Mouse (Mus musculus) large intestine, adult 2 months (tissue): ENCODE results near the gene Afmid. TPM values are rescaled to one million over a fixed set of nuclear protein-coding genes. Genes with fewer than 3 reads are reported as not detected.
"Not testable (repeated sequence)": the region's sequence is repeated elsewhere in the genome, so short reads cannot be mapped to it uniquely, and the experiment has no call there.

Experiments used
- DNase-seq: peaks from one replicate; pipeline ENCODE4 v3.0.0-alpha.2; 2012; ENCODE audit warnings: low read depth, low spot score
- WGBS: fragments of 180-500 bp; shearing (Covaris S2); methylation state at CpG from one replicate; pipeline ENCODE4 v1.1.7; 2018; 5-methylcytosine and 5-hydroxymethylcytosine counted together
- polyA plus RNA-seq: library from polyadenylated mRNA; depleted of rRNA; stranded (reverse); fragments of >200 nt; gene quantifications from 2 replicates; pipeline ENCODE4 v1.2.3, GENCODE M21; 2012

Gene Afmid
- polyA plus RNA-seq, 1 experiment, result 9.3 TPM

GRCm38 (mm10) chr11:117821868-117822267 is 3.9 kb upstream of the Afmid start:
- WGBS, result 72% methylated on average over 9 of the region's 9 CpGs
- no peak for DNase-seq

- WGBS, result 21% methylated on average over 7 of the region's 7 CpGs
- no peak for DNase-seq
Observed at GRCm38 (mm10) chr11:117822728-117823241, 2.9 kb upstream of the Afmid start.

DNA sequence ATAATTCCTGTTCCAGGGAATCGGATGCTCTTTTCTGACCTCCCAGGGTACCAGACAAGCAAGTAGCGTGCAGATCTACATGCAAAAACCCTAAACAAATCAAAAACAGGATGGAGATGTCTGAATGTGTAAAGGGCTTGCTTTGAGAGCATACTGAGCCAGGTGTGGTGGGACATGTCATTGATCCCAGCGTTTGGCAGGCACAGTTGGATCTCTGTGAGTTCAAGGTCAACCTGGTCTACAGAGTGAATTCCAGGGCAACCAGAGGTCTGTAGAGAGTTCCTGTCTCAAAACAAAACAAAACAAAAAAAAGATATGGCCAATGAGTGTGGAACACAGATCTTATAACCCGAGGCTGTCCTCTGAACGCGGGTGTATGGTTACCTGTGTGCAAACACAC is 2.3 kb upstream of the Afmid start:
- no peak for DNase-seq
- 43% methylated on average over 6 of the region's 6 CpGs for WGBS

GRCm38 (mm10) chr11:117824060-117824969 is 1.4 kb upstream of the Afmid start:
- DNase-seq, result no peak
- WGBS, result 1% methylated on average over 23 of the region's 23 CpGs

DNA sequence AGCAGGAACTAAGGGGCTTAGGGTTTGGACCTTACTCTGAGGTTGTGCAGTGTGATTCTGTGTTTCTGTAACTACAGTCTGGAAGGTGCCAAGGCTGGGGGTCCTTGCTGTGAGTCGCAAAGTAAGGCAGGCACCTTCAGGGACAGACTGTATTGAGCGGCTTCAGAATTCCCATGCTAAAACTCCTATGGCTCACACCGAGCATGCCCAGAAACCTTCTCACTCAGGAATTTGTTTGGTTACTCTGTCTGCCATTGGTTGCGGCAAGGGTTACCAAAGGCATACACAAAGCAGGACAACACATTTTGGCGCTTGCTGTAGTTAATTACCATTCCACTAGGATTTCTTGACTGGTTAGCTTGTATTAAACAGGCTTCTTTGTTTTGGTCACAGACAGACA is 440 bp downstream of the Afmid start:
- 16% methylated on average over 5 of the region's 5 CpGs for WGBS
- DNase-seq, result no peak

- 35% methylated on average over 8 of the region's 8 CpGs for WGBS
- DNase-seq, result no peak
Observed at GRCm38 (mm10) chr11:117826916-117827315, 1.2 kb downstream of the Afmid start.

- WGBS, result 18% methylated on average over 3 of the region's 3 CpGs
- no peak for DNase-seq
Observed at GRCm38 (mm10) chr11:117827386-117827785, 1.7 kb downstream of the Afmid start.

- DNase-seq, result no peak
- WGBS, result 10% methylated on average over 18 of the region's 18 CpGs
Observed at GRCm38 (mm10) chr11:117828149-117828887, 2.6 kb downstream of the Afmid start.

DNA sequence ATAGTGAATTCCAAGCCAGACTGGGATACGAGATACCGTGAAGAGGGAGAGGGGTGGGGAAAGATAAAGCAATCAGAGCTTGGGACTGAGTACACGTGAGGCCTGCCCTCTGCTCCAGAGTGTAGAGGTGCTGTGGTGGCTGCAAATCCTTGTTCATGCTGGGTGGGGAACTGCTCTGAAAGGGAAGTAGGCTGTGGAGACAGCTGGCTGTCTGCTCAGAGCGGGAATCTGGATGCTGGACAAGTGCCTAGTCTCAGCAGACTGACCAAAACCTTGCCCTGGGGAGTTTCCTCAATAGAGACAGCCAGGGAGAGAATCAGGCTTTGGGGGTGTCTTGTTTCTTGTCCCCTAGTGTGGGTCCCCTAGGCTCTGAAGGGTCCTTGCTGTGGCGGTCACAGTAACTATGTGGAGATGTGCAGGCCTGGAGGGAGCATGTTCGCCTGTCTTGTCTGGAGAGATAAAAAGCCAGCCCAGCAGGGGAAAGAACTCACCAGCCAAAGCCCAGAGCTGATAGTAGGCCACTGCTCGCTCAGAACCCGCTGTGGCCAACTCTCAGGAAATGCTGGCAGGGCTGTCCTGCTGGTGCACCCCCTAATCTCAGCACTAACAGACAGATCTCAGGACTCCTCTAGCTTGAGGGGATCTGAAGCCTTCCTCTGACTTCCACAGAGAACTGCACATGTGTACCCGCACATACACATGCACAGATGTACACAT is 3.3 kb downstream of the Afmid start:
- DNase-seq, result no peak
- 29% methylated on average over 9 of the region's 9 CpGs for WGBS

DNA sequence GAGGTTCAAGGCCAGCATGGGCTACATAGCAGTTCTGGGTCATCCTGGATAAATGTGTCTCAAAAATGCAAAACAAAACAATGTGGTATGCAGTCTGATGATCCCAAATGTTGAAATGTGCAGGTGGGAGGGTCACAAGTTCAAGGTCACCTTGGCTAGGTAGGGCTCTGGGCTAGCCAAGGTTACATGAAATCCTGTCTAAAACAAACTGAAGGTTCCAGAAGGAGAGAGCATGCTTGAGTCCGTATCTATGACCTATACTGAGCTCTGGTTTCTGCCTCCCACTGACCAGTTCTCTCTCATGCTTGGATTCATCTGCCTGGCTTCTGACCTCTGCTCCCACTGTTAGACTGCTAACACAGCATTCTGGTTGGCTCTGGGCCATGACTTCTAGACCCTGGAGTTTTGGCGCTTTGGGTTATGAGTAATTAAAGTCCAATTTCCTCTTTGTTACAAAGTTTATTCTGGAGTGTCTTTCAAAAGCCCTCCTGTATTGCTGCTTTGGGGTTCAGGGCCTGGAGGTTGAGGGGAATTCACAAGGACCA is 4.0 kb downstream of the Afmid start:
- 17% methylated on average over 2 of the region's 2 CpGs for WGBS
- DNase-seq, result no peak

GRCm38 (mm10) chr11:117830401-117830800 is 4.7 kb downstream of the Afmid start:
- no peak for DNase-seq
- WGBS, result 26% methylated on average over 9 of the region's 9 CpGs

- 19% methylated on average over 28 of the region's 28 CpGs for WGBS
Observed at GRCm38 (mm10) chr11:117832086-117832969, 6.6 kb downstream of the Afmid start.

GRCm38 (mm10) chr11:117833509-117833908 is 7.8 kb downstream of the Afmid start:
- 49% methylated on average over 6 of the region's 6 CpGs for WGBS
- not testable (repeated sequence) for DNase-seq

More at GRCm38 (mm10) chr11:117832086-117832969, 6.6 kb downstream of the Afmid start:
- DNase-seq, result no peak

DNA sequence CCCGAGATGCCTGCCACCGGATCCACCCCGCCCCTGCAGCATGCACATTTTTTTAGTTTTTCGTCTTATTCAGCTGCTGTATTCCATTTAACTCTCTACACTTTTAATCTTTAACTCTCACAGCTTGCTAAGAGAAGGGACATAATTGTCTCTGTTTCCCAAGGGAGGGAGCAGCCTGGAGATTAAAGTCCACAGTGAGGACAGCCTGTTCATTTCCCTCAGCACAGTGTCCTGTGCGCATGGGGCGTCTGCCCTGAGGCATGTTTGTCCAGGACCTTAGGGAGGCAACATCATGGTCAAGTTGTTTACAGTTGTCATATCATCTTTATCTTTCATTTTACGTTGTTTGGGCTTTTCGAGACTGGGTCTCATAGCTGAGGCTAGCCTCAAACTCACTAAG is 8.4 kb downstream of the Afmid start:
- WGBS, result 30% methylated on average over 8 of the region's 8 CpGs
- no peak for DNase-seq

GRCm38 (mm10) chr11:117836306-117836705 is 10.6 kb downstream of the Afmid start:
- DNase-seq, result no peak
- WGBS, result 23% methylated on average over 13 of the region's 13 CpGs

GRCm38 (mm10) chr11:117838572-117838971 is 12.8 kb downstream of the Afmid start:
- WGBS, result 25% methylated on average over 2 of the region's 2 CpGs
- DNase-seq, result no peak

DNA sequence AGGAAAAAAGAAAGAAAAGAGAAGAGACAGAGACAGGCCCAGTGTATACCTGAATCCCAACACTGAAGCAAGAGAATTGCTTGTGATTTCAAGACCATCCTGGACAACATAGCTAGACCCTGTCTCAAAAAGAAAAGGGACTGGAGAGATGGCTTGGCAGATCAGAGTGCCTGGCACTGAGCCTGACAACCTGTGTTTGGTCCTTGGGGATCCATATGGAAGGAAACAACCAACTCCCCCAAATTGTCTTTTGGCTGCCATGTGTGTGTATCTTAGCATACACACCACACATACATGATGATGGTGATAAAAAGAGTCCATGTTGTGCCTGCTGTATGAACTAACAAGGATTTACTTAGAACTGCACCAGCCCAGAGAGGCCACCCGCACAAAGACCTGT is 13.3 kb downstream of the Afmid start:
- 80% methylated on average over 1 of the region's 1 CpGs for WGBS
- DNase-seq, result no peak

DNA sequence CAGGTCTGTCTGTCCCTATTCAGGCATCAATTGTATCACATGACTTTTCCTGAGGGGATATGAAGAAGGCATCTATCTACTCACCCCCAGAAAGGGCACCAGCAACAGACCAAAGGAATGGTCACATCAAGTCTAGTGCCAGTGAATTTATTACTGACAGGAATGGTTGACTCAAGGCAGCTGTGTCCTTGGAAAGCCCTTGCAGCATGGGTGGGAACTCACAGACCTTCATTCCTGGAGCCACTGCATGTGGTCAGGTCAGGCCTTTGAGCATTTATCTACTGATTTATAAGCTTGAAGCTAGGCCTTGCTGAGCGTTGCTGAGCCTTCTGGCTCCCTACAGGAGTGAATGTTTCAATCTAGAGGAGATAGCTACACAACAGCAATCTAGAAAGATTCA is 15.2 kb downstream of the Afmid start:
- WGBS, result 52% methylated on average over 1 of the region's 1 CpGs

GRCm38 (mm10) chr11:117843434-117843833 is 17.7 kb downstream of the Afmid start:
- no peak for DNase-seq
- WGBS, result 89% methylated on average over 2 of the region's 2 CpGs

More for the DNA sequence above, 15.2 kb downstream of the Afmid start:
- no peak for DNase-seq
